Mouse (Mus musculus) T-helper 2 cell (primary cell): ENCODE measurements around the gene Chrd.

Experiments
- in situ Hi-C: fragments of 300-600 bp; cut with MboI, MseI; formaldehyde crosslinking; loops from one replicate; pipeline ENCODE4 v1.15.1; 2025; ENCODE audit warnings: high pct_unique_total_duplicates

Chrd gene

GRCm38 (mm10) chr16:20732251-20732924 is 539 bp upstream of the Chrd start:
- in situ Hi-C loops: no loop called here

DNA sequence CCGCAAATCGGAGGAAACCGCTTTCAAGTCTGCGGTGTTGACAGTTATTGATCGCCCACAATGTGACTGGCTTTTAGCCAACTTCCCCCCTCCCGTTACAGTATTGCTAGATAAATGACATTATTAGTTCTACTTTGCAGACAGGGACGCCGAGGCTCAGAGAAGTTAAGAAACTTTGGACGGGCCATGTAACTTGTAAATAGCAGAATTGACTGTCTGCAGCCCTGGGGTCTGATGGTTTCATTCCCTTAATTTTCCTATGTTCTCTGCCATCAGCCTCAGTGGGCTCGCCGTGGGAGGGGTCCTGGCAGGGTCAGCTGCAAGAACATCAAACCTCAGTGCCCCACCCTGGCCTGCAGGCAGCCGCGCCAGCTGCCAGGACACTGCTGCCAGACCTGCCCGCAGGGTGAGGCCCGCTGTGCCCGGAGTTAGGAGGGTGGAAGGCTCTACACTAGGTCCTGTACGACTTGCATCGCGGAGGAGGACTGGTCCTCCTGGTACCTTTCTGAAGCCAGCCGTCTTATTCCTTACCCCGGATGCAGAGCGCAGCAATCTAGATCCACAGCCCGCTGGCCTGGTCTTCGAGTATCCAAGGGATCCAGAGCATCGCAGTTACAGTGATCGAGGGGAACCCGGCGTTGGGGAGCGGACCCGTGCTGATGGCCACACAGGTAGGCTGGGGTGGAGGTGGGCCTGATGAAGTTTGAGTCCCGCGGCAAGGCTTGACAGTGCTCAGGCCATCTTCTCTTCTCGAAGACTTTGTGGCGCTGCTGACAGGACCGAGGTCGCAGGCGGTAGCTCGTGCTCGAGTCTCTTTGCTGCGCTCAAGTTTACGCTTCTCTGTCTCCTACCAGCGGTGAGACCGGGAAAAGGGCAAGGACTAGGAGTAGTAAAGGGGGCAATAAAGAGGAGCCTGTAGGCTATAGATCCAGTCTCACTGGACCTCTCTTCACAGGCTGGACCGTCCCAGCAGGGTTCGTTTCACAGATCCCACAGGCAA is 1.1 kb downstream of the Chrd start, which contains the start of gene Thpo:
Thpo (minus strand) TSS at position 781 of the 1,000 bp plus-strand sequence.
- in situ Hi-C loops: no loop called here

DNA sequence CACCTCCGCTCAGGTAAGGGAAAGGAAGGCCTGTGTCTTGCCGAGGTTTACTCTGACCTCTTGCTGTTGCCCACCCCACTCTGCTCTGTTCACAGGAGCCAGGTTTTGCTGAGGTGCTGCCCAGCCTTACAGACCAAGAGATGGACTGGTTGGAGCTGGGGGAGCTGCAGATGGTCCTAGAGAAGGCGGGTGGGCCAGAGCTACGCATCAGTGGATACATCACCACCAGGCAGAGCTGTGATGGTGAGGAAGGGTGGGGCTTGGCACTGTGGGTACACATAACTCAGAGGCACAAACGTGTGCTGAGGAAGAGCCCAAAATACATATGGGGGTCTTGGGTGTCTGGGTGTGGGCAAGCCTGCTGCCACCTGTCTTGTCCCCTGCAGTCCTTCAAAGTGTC is 2.7 kb downstream of the Chrd start:
- in situ Hi-C loops: no loop called here

DNA sequence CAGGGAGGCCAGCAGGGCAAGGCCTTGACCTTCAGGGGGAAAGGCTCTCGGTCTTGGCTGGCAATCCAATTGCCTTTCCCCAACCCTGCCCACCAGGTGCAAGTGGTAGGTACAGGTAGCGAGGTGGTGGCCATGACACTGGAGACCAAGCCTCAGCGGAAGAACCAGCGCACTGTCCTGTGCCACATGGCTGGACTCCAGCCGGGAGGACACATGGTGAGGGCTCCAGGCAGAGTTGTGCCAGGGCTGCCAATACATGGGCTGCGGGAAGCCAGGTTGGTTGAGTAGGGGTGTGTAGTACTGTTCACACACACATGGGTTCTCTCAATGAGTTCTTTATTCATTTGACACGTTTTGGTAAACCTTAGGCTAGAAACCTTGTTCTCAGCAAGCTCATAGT is 3.2 kb downstream of the Chrd start:
- in situ Hi-C loops: no loop called here

DNA sequence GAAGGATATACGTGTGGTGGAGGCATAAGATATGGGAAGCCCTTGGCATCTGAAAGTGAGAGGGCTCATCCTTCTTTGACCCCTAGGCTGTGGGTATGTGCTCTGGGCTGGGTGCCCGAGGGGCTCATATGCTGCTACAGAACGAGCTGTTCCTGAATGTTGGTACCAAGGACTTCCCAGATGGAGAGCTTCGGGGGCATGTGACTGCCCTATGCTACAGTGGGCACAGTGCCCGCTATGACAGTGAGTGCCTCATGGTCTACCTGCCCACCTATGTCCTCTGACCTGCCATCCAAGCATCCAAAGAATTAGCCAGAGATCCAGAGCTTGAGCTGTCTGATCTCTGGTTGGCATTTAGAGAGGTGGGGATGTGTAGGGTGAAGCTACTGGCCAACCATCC is 3.9 kb downstream of the Chrd start:
- in situ Hi-C loops: no loop called here

DNA sequence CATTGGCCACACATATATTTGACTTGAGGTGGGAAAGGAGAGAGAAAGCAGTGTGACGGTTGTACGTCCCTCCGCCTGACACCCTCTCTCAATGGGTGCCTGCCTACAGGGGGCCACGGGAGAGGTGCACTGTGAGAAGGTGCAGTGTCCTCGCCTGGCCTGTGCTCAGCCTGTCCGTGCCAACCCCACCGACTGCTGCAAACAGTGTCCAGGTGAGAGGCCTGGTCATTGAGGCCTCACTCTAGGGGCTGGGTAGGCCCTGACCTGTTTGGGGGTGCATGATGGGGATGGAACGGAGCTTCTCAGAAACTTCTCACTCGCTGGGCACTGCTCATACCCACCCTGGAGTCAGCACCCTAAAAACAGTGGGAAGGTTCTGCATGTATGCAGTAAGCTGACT is 6.9 kb downstream of the Chrd start:
- in situ Hi-C loops: no loop called here

- in situ Hi-C loops: no loop called here
These were observed 13.7 kb downstream of the Chrd start for GRCm38 (mm10) chr16:20746641-20747040.

GRCm38 (mm10) chr16:20750518-20750917 is 17.6 kb downstream of the Chrd start:
- in situ Hi-C loops: no loop called here

- in situ Hi-C loops: no loop called here
These were observed 23.1 kb downstream of the Chrd start for GRCm38 (mm10) chr16:20756052-20756451.

DNA sequence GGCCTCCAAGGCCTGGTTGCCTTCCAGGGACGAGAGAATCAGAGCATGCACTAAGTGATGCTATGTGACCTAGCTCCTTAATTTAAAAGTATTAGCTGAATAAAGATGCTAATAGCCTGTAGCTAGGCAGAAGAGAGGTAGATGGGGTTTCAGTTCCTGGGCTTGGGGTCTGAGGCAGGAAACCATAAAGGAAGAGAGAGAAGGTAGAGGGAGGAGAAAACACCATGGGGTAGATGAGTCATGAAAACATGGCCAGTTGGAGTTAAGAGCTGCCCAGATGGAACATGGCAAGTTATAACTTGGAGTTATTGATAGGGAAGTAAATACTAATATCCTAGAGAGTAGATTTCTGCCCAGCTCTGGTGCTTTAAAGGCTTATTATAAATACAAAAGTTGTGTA is 24.5 kb downstream of the Chrd start:
- in situ Hi-C loops: no loop called here

DNA sequence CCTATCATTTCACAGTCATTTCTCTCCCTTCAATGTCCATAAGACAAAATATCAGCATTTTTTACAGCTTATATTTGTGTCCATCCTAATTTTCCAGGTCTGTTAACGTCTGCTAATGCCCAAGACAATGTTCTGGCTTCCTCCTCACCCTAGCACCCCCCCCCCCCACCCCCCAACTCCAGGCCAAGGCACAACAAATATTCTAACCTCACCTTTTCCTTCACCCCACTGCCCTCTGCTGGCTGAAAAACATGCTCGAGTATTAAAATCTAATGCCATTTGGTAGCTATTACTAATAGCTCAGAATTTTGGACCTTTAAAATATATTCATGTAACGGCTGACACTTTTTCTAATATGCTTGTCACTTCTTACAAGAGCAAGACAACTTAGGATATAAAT is 28.8 kb downstream of the Chrd start:
- in situ Hi-C loops: loop anchor here (10.0 kb wide), 1 partner anchor 757 kb away; no protein-coding TSS in a partner anchor

DNA sequence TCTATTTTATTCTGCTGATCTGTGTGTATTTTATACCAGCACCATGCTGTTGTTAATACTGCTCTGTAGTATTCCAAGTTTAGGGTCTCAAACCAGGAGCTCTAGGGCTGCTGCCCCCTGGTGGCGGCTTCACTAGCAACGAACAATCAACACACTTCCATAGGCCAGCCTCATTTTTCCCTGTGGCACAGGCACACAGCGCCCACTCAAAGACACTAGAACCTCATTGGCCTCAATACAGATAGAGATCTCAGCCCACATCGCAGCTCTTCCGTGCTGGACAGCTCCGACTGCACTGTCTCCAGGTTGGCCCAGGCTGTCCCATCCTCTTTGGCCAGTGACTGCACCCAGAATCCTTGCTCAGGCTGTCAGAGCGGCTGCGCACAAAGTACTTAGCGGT is 32.3 kb downstream of the Chrd start:
- in situ Hi-C loops: loop anchor here (10.0 kb wide), 1 partner anchor 760 kb away; no protein-coding TSS in a partner anchor

DNA sequence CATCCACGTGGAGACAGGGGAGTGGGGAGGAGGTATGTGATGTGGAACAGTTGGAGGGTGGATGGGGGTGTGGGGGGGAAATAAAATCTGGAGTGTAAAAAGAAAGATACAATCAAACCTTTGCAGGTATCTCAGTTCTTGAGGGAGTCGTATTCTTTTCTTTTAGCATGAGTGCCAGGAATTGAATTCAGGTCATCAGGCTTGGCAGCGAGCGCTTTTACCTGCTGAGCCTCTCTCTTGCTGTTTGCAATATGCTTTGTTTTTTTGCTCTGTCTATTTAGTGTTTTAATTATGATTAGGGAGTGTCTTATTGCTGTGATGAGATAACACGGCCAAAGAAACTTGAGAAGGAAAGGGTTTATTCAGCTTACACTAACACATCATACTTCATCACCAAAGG is 42.1 kb downstream of the Chrd start:
- in situ Hi-C loops: loop anchor here (25.0 kb wide), 1 partner anchor 1463 kb away; the partner anchor contains the start of gene Olfr164

GRCm38 (mm10) chr16:20779846-20780245 is 46.9 kb downstream of the Chrd start:
- in situ Hi-C loops: loop anchor here (25.0 kb wide), 1 partner anchor 1468 kb away; the partner anchor contains the start of gene Olfr164

GRCm38 (mm10) chr16:20781101-20781630 is 48.2 kb downstream of the Chrd start:
- in situ Hi-C loops: loop anchor here (25.0 kb wide), 1 partner anchor 1469 kb away; the partner anchor contains the start of gene Olfr164

DNA sequence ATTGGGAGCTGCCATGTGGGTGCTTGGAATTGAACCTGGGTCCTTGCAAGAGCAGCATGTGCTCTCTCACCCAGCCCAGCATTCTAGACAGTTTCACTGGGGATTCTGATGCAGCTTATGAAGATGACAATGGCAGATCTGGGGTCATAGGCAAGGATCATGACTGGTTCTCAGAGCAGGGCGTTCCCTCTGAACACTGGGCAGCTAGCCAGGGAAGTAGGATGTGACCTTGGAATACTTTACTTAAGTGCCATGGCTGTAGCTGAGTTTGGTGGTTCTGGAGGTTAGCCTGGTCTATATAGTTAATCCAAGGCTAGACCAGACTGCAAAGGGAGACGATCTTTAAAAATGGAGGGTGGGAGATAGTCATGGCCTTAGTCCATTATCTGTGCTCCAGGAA is 51.0 kb downstream of the Chrd start:
- in situ Hi-C loops: loop anchor here (25.0 kb wide), 1 partner anchor 1472 kb away; the partner anchor contains the start of gene Olfr164

GRCm38 (mm10) chr16:20784754-20785153 is 51.8 kb downstream of the Chrd start:
- in situ Hi-C loops: loop anchor here (25.0 kb wide), 1 partner anchor 1472 kb away; the partner anchor contains the start of gene Olfr164

DNA sequence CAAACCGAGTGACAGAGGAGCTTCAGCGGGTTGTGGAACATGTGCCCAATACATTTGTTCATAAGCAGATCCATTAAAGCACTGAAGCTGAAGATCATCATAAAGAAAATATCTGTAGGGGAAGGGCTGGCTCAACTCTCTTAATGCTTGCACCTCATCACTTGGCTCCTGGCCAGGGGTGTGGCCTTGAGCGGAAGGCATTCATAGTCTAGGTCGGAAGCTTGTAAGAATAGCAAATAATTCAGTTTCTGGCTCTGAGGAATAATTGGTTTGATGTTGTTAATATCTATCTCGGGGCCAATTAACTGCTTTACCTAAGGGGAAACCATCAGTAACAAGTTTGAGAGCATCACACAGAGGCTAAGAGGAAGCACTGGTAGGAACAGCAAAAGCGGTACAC is 53.6 kb downstream of the Chrd start:
- in situ Hi-C loops: loop anchor here (25.0 kb wide), 1 partner anchor 1474 kb away; the partner anchor contains the start of gene Olfr164

- in situ Hi-C loops: loop anchor here (25.0 kb wide), 1 partner anchor 1480 kb away; the partner anchor contains the start of gene Olfr164
These were observed 58.9 kb downstream of the Chrd start for GRCm38 (mm10) chr16:20791803-20792202.
